Mouse (Mus musculus): ENCODE data around the gene Acbd7.

Gene Acbd7

GRCm38 (mm10) chr2:3335611-3336301 lies at the start of gene Acbd7:
Acbd7 (plus strand) TSS chr2:3336168.
- in situ Hi-C loops (cut with MboI; ENCODE audit: low sequenced_read_pairs): no loop called here

DNA sequence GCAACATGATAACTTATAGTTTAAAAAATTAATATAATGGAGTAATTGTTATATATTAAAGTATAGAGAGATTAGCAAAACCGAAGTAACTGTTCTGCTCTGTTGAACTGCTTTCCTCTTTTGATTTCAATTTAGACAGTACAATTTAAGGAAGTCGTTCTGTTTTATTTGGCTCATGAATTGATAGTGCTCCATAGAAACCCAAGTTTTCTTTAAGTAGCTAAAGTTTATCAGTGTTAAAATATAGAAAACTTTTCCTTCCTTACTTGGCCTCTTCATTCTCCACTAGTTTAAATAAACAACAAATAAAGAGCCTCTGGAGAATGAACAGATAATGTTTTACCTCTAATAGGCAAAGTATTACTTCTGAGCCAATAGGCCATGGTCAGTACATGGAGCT lies 49.7 kb upstream of the Acbd7 start:
- in situ Hi-C loops (cut with MboI; ENCODE audit: low sequenced_read_pairs): no loop called here

DNA sequence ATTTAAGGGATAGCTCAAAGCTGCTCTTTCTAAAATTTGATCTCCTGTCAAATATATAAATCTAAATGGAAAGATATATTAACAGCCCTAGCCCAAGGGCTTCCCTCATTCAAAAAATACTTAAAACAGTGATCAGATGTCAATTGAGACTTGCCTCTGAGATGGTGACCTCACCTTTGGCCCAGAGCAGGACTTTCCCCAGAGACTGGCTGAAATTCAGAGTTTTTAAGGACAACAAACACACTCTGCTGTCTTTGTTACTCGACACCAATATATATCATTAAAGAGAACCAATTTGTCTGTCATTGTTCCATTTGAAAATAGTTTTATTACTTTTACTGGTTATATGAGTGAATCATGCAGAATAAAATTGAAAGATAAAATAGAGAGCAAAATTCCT lies 46.4 kb upstream of the Acbd7 start:
- in situ Hi-C loops (cut with MboI; ENCODE audit: low sequenced_read_pairs): no loop called here

DNA sequence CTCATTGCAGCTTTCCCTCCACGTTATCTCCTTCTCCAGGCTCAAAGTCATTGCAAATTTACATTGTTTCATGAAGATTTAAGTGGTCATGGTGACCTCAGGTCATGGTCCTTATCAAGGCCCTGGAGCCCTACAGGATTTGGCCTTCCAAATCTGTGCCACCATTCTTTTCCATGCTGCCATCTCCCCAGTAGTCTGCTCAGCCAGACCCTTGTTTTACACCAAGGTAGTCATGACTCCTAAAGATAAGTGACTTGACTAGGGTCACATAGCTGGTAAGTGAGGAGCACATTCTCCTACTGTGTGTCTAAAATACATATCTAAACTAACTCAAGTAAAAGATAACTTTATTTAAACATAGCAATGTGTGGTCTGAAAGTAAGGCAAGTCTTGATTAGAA lies 43.8 kb upstream of the Acbd7 start:
- in situ Hi-C loops (cut with MboI; ENCODE audit: low sequenced_read_pairs): no loop called here

GRCm38 (mm10) chr2:3295826-3296225 lies 40.1 kb upstream of the Acbd7 start:
- in situ Hi-C loops (cut with MboI; ENCODE audit: low sequenced_read_pairs): no loop called here

GRCm38 (mm10) chr2:3305426-3306025 lies 30.4 kb upstream of the Acbd7 start:
- in situ Hi-C loops (cut with MboI; ENCODE audit: low sequenced_read_pairs): no loop called here

- in situ Hi-C loops (cut with MboI; ENCODE audit: low sequenced_read_pairs): no loop called here
These were observed 12.8 kb upstream of the Acbd7 start for GRCm38 (mm10) chr2:3323132-3323531.

DNA sequence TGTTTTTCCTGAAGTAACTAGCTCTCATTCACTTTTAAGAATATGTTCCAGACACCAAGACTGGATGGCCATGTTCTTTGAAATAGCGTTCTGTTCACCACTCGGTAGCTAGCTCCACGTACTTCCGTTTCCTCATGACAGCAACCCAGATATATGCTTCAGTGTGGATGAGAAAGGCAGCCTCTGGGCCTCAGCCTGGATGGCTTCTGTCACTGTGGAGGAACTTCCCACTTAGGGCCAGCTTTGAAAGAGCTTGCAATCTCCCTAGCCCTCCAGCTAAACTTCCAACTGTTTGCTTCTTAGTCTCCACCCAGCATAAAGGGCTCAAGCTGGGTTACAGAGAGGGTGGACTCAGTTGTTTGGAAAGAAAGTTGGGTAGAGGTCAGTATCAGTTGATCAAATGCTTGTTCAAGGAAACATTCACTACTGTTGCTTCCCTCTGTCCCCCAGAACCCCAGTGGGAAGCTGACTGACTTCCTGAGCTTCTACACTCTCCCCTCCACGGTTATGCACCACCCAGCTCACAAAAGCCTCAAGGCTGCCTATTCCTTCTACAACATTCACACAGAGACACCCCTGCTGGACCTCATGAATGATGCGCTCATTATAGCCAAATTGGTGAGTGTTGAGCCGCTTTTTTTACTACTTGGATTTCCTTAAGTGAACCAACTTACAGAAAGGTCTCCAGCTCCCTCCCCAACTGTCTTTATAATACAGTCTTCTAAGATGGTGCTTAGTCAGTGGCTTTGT lies 11.4 kb upstream of the Acbd7 start:
- in situ Hi-C loops (cut with MboI; ENCODE audit: low sequenced_read_pairs): no loop called here

DNA sequence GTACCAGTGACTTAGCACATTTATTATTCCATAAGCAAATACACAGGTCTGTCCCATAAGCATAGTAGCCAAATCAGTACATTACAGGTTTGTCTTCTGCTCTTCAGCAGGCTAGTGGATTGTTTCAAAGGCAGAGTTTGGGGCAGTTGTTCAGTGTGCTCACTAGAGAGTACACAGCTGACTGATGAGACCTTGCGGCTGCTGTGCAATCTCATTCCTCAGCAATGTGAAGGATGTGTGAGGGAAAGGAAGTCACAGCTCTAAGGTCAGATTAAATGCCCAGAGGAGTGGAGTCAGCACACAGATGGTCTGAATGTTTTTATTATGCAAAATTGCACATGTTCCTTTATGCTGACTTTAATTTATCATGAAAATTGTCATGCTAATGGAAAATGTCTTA lies 9.4 kb upstream of the Acbd7 start:
- in situ Hi-C loops (cut with MboI; ENCODE audit: low sequenced_read_pairs): no loop called here

DNA sequence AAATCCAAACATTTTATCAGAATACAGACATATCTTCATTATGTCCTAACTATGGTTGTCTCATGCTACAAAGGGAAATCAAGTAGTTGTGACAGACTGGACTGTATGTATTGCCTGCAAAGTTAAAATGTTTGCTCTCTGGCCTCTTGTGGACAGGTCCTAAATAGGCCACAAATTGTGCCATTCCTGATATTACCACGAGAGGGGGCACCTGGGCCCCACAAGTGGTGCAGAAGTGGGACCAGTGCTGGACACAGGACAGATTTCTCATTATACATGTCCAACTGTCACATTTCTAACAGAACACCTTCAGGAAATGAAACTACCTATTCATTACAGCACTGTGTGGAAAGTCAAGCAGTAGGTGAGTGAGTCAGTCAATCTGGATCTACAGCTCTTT lies 8.6 kb upstream of the Acbd7 start:
- in situ Hi-C loops (cut with MboI; ENCODE audit: low sequenced_read_pairs): no loop called here

DNA sequence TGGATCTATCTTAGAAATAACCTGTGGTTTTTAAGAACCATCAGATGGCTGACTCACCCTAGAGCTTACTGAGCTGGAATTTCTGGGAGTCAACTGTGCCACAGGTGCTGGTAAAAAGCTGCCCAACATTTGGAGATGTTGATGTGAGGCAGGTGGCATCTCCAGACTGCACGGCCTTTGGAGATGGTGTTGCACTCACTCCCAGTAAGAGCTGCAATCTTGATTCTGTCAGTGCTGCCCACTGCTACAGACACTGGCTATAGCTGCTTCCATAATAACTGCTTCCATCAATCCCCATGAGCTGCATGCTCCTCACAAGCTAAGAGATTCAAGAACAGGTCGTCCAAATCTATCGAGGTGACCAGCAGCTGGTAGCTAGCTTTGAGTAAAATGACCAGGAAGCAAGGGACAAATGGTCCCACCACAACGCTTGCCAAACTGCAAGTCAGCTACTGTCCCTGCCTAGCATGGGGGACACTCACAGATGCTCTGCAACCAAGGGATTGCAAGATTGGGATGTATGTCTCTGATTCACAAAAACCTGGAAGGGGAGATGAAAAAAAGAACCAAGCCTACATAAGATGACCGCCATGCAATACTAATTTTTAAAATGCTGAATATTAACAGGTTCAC lies 4.8 kb upstream of the Acbd7 start:
- in situ Hi-C loops (cut with MboI; ENCODE audit: low sequenced_read_pairs): no loop called here

GRCm38 (mm10) chr2:3332056-3332455 lies 3.9 kb upstream of the Acbd7 start:
- in situ Hi-C loops (cut with MboI; ENCODE audit: low sequenced_read_pairs): no loop called here

- in situ Hi-C loops (cut with MboI; ENCODE audit: low sequenced_read_pairs): no loop called here
These were observed 3.3 kb upstream of the Acbd7 start, which contains the start of gene Rpp38 for GRCm38 (mm10) chr2:3332484-3333242. Rpp38 (minus strand) TSS chr2:3332643.

GRCm38 (mm10) chr2:3333761-3334160 lies 2.2 kb upstream of the Acbd7 start:
- in situ Hi-C loops (cut with MboI; ENCODE audit: low sequenced_read_pairs): no loop called here

DNA sequence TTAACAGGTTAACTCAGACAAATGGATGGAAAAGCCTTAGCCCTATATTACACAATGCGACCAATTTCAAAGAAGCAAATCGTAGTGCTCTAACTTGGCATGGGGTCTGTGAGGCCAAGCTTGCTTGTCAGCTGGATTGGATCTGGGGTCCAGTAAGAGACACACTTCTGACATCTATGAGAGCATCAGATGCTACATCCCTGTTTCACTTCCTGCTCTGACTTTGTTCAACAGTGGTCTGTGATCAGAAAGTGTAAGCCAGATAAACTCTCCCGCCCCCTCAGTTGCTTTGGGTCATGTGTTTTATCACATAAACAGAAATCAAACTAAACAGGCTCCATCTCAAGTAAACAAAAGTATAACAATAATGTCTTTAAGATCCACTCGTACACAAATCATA lies 12.5 kb downstream of the Acbd7 start:
- in situ Hi-C loops (cut with MboI; ENCODE audit: low sequenced_read_pairs): loop anchor here (10.0 kb wide), 1 partner anchor 446 kb away; no protein-coding TSS in a partner anchor

- in situ Hi-C loops (cut with MboI; ENCODE audit: low sequenced_read_pairs): loop anchor here (10.0 kb wide), 1 partner anchor 446 kb away; no protein-coding TSS in a partner anchor
These were observed 13.0 kb downstream of the Acbd7 start for GRCm38 (mm10) chr2:3348919-3349318.

GRCm38 (mm10) chr2:3353160-3353559 lies 17.2 kb downstream of the Acbd7 start:
- in situ Hi-C loops (cut with MboI; ENCODE audit: low sequenced_read_pairs): no loop called here

- in situ Hi-C loops (cut with MboI; ENCODE audit: low sequenced_read_pairs): no loop called here
These were observed 19.8 kb downstream of the Acbd7 start for GRCm38 (mm10) chr2:3355793-3356192.

- in situ Hi-C loops (cut with MboI; ENCODE audit: low sequenced_read_pairs): no loop called here
These were observed 20.3 kb downstream of the Acbd7 start for GRCm38 (mm10) chr2:3356311-3356710.

- in situ Hi-C loops (cut with MboI; ENCODE audit: low sequenced_read_pairs): no loop called here
These were observed 21.9 kb downstream of the Acbd7 start for GRCm38 (mm10) chr2:3357887-3358286.

DNA sequence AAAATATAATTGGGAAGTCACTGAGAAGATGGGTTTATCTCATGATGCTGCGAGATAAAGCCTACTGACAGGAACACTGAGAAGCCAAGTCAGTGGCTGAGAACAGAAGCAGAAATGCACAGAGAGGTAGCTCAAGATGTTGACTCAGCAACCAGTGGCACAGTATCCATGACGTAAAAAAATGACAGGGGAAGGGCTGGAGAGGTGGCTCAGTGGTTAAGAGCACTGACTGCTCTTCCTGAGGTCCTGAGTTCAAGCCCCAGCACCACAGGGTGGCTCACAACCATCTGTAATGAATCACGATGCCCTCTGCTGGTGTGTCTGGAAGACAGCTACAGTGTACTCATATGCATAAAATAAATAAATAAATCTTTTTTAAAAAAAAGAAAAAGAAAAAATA lies 25.1 kb downstream of the Acbd7 start:
- in situ Hi-C loops (cut with MboI; ENCODE audit: low sequenced_read_pairs): no loop called here
